Mouse (Mus musculus) thymus, adult 2 months (tissue): ENCODE measurements around the gene Ampd1. TPM values are rescaled to one million over a fixed set of nuclear protein-coding genes. Genes with fewer than 3 reads are reported as not detected.
A peak's percentile ranks its signal among the peaks of the same experiment; 100 is the strongest.

Experiments used
- DNase-seq: peaks from one replicate; pipeline ENCODE4 v3.0.0; 2021
- H3K27ac ChIP-seq: fragments of 200-500 bp; 2 replicates; pipeline ENCODE4 v1.5.1; 2012; ENCODE audit warnings: low read length, control low read depth; ENCODE audit not compliant: control insufficient read depth, insufficient read depth
- H3K27me3 ChIP-seq: fragments of 200-500 bp; 2 replicates; pipeline ENCODE4 v1.6.1; 2012; ENCODE audit warnings: mild to moderate bottlenecking, low read length, moderate library complexity, mixed read lengths; ENCODE audit not compliant: control insufficient read depth, insufficient read depth
- H3K36me3 ChIP-seq: fragments of 200-500 bp; 2 replicates; pipeline ENCODE4 v1.6.1; 2012; ENCODE audit warnings: mild to moderate bottlenecking, low read length, moderate library complexity; ENCODE audit not compliant: control insufficient read depth, insufficient read depth
- H3K4me1 ChIP-seq: fragments of 200-500 bp; replicated peaks from 2 replicates; pipeline ENCODE4 v1.6.1; 2012; ENCODE audit warnings: low read length; ENCODE audit not compliant: control insufficient read depth, insufficient read depth
- H3K4me3 ChIP-seq: fragments of 200-500 bp; 2 replicates; pipeline ENCODE4 v1.5.1; 2012; ENCODE audit warnings: mild to moderate bottlenecking, low read length, control low read depth, moderate library complexity; ENCODE audit not compliant: control insufficient read depth, insufficient read depth
- CTCF ChIP-seq: fragments of 200-500 bp; IDR thresholded peaks from 2 replicates; pipeline ENCODE4 v1.5.1; 2012; ENCODE audit warnings: mild to moderate bottlenecking, control low read depth, low read length, moderate library complexity, borderline replicate concordance; ENCODE audit not compliant: control insufficient read depth, poor library complexity, insufficient read depth; ENCODE audit errors: extremely low read depth
- POLR2A ChIP-seq: fragments of 200-500 bp; IDR thresholded peaks from 2 replicates; pipeline ENCODE4 v1.6.1; 2012; ENCODE audit warnings: mild to moderate bottlenecking, low read length, control low read depth, moderate library complexity; ENCODE audit not compliant: control insufficient read depth, poor library complexity, insufficient read depth; ENCODE audit errors: extremely low read depth
- WGBS: fragments of 180-500 bp; shearing (Covaris S2); methylation state at CpG from one replicate; pipeline ENCODE4 v1.1.7; 2018; 5-methylcytosine and 5-hydroxymethylcytosine counted together
- polyA plus RNA-seq: library from polyadenylated mRNA; depleted of rRNA; stranded (reverse); fragments of >200 nt; gene quantifications from 2 replicates; pipeline ENCODE4 v1.2.3, GENCODE M21; 2012

Ampd1 gene
- polyA plus RNA-seq, 1 experiment = 13.8 TPM

- 30% methylated on average over 2 of the region's 2 CpGs for WGBS
Measured at GRCm38 (mm10) chr3:103100735-103101134, 26.9 kb downstream of the Ampd1 start.

GRCm38 (mm10) chr3:103101194-103101593 is 27.4 kb downstream of the Ampd1 start:
- Histone ChIP-seq H3K4me3 (no peak overlapping the region), H3K36me3 (no peaks in the 10 kb centered on the region), H3K27me3 (no peaks in the 10 kb centered on the region), H3K4me1 (peaks cover 9% of the 10 kb centered on the region), H3K27ac (no peak overlapping the region)
- 42% methylated on average over 5 of the region's 5 CpGs for WGBS
- no peak for DNase-seq
- no peak for TF ChIP-seq POLR2A
- no peak for TF ChIP-seq CTCF

More at GRCm38 (mm10) chr3:103100735-103101134, 26.9 kb downstream of the Ampd1 start:
- Histone ChIP-seq H3K27me3 (no peaks in the 10 kb centered on the region), H3K4me3 (no peak overlapping the region), H3K27ac (no peak overlapping the region), H3K36me3 (no peaks in the 10 kb centered on the region), H3K4me1 (peaks cover 9% of the 10 kb centered on the region)
- DNase-seq = no peak
- TF ChIP-seq CTCF (no peak), POLR2A (no peak)

GRCm38 (mm10) chr3:103101909-103102308 is 28.1 kb downstream of the Ampd1 start:
- H3K4me1 ChIP-seq = peaks cover 9% of the 10 kb centered on the region

GRCm38 (mm10) chr3:103102454-103103390 is 28.9 kb downstream of the Ampd1 start, which contains the start of gene Dennd2c:
TSS of gene Dennd2c (plus strand) at chr3:103102604.
- H3K4me1 ChIP-seq = peaks cover 6% of the 10 kb centered on the region
- TF ChIP-seq POLR2A = no peak; the same call in 1 of the 2 replicates
- TF ChIP-seq CTCF = 0 out of 2 replicates have a peak, but pooled peaks have one; percentile 4
- 2% methylated on average over 72 of the region's 72 CpGs for WGBS
- peak within 1 kb of the TSS; percentile 49 for H3K4me3 ChIP-seq
- no peaks in the 10 kb centered on the region for H3K27me3 ChIP-seq
- no peak within 1 kb of the TSS for H3K27ac ChIP-seq
- peak; percentile 90 for DNase-seq
- H3K36me3 ChIP-seq = no peaks in the 10 kb centered on the region

More at GRCm38 (mm10) chr3:103101909-103102308, 28.1 kb downstream of the Ampd1 start:
- Histone ChIP-seq H3K27me3 (no peaks in the 10 kb centered on the region), H3K27ac (no peak overlapping the region), H3K4me3 (peak overlapping the region; percentile 49), H3K36me3 (no peaks in the 10 kb centered on the region)
- WGBS = 1% methylated on average over 14 of the region's 14 CpGs
- no peak for TF ChIP-seq CTCF
- no peak for TF ChIP-seq POLR2A
- no peak for DNase-seq

- no peak overlapping the region for H3K4me3 ChIP-seq
- WGBS = 97% methylated on average over 7 of the region's 7 CpGs
- H3K27me3 ChIP-seq = no peaks in the 10 kb centered on the region
- H3K36me3 ChIP-seq = no peaks in the 10 kb centered on the region
- DNase-seq = no peak
- H3K4me1 ChIP-seq = no peaks in the 10 kb centered on the region
- TF ChIP-seq POLR2A = no peak
- no peak for TF ChIP-seq CTCF
- no peak overlapping the region for H3K27ac ChIP-seq
Measured at GRCm38 (mm10) chr3:103107565-103108240, 33.9 kb downstream of the Ampd1 start.

- Histone ChIP-seq H3K27ac (no peak overlapping the region), H3K4me1 (no peaks in the 10 kb centered on the region), H3K36me3 (no peaks in the 10 kb centered on the region), H3K4me3 (no peak overlapping the region), H3K27me3 (no peaks in the 10 kb centered on the region)
- no peak for DNase-seq
- TF ChIP-seq CTCF (no peak), POLR2A (no peak)
- 77% methylated on average over 5 of the region's 5 CpGs for WGBS
Measured at GRCm38 (mm10) chr3:103112216-103112615, 38.4 kb downstream of the Ampd1 start.
